Mouse (Mus musculus) urinary bladder, postnatal 14 days (tissue): Measurements from ENCODE around the gene Rbfox2.

ENCODE experiments used
- DNase-seq: peaks from one replicate; pipeline ENCODE4 v3.0.0; 2021; ENCODE audit warnings: low spot score

The Rbfox2 gene

GRCm38 (mm10) chr15:77142352-77142751 is 164.5 kb downstream of the Rbfox2 start:
- no peak for DNase-seq

- no peak for DNase-seq
These were observed 165.1 kb downstream of the Rbfox2 start for GRCm38 (mm10) chr15:77141711-77142110.

GRCm38 (mm10) chr15:77138282-77138681 is 168.5 kb downstream of the Rbfox2 start:
- no peak for DNase-seq

- DNase-seq: no peak
These were observed 172.3 kb downstream of the Rbfox2 start for GRCm38 (mm10) chr15:77134483-77134882.

- DNase-seq: no peak
These were observed 177.7 kb downstream of the Rbfox2 start for GRCm38 (mm10) chr15:77129154-77129553.

GRCm38 (mm10) chr15:77127737-77128136 is 179.1 kb downstream of the Rbfox2 start:
- DNase-seq: no peak

GRCm38 (mm10) chr15:77126674-77127073 is 180.1 kb downstream of the Rbfox2 start:
- DNase-seq: no peak

GRCm38 (mm10) chr15:77124372-77125117 is 182.3 kb downstream of the Rbfox2 start:
- no peak for DNase-seq

GRCm38 (mm10) chr15:77122824-77123223 is 184.0 kb downstream of the Rbfox2 start:
- no peak for DNase-seq

GRCm38 (mm10) chr15:77122208-77122607 is 184.6 kb downstream of the Rbfox2 start:
- DNase-seq: no peak

GRCm38 (mm10) chr15:77119666-77120065 is 187.1 kb downstream of the Rbfox2 start:
- DNase-seq: no peak

GRCm38 (mm10) chr15:77117209-77117608 is 189.6 kb downstream of the Rbfox2 start:
- DNase-seq: no peak

GRCm38 (mm10) chr15:77116139-77116722 is 190.6 kb downstream of the Rbfox2 start:
- no peak for DNase-seq

GRCm38 (mm10) chr15:77115456-77115855 is 191.3 kb downstream of the Rbfox2 start:
- DNase-seq: no peak

- no peak for DNase-seq
These were observed 193.2 kb downstream of the Rbfox2 start for GRCm38 (mm10) chr15:77113591-77113990.

GRCm38 (mm10) chr15:77112378-77112777 is 194.4 kb downstream of the Rbfox2 start:
- DNase-seq: no peak

- DNase-seq: no peak
These were observed 194.9 kb downstream of the Rbfox2 start for GRCm38 (mm10) chr15:77111924-77112323.

- DNase-seq: no peak
These were observed 196.4 kb downstream of the Rbfox2 start for GRCm38 (mm10) chr15:77110452-77110851.

- DNase-seq: no peak
These were observed 199.5 kb downstream of the Rbfox2 start for GRCm38 (mm10) chr15:77107169-77107908.

- DNase-seq: no peak
These were observed 201.5 kb downstream of the Rbfox2 start for GRCm38 (mm10) chr15:77105273-77105672.

- peak; percentile 11 for DNase-seq
These were observed 202.2 kb downstream of the Rbfox2 start for GRCm38 (mm10) chr15:77104349-77105158.

GRCm38 (mm10) chr15:77102685-77103084 is 204.1 kb downstream of the Rbfox2 start:
- DNase-seq: no peak
